Mouse (Mus musculus) cerebellum, adult (tissue): Measurements from ENCODE around the gene Rnf215.
"Not testable (repeated sequence)": the region's sequence is repeated elsewhere in the genome, so short reads cannot be mapped to it uniquely, and the experiment has no call there.

Experiments used
- ATAC-seq: cut with Nextera tagmentation; 2 replicates; pipeline ENCODE4 v1.9.2; 2017; ENCODE audit warnings: mild to moderate bottlenecking, moderate library complexity, mixed read lengths; ENCODE audit not compliant: insufficient number of reproducible peaks, low FRiP score, low TSS enrichment

Rnf215 gene

DNA sequence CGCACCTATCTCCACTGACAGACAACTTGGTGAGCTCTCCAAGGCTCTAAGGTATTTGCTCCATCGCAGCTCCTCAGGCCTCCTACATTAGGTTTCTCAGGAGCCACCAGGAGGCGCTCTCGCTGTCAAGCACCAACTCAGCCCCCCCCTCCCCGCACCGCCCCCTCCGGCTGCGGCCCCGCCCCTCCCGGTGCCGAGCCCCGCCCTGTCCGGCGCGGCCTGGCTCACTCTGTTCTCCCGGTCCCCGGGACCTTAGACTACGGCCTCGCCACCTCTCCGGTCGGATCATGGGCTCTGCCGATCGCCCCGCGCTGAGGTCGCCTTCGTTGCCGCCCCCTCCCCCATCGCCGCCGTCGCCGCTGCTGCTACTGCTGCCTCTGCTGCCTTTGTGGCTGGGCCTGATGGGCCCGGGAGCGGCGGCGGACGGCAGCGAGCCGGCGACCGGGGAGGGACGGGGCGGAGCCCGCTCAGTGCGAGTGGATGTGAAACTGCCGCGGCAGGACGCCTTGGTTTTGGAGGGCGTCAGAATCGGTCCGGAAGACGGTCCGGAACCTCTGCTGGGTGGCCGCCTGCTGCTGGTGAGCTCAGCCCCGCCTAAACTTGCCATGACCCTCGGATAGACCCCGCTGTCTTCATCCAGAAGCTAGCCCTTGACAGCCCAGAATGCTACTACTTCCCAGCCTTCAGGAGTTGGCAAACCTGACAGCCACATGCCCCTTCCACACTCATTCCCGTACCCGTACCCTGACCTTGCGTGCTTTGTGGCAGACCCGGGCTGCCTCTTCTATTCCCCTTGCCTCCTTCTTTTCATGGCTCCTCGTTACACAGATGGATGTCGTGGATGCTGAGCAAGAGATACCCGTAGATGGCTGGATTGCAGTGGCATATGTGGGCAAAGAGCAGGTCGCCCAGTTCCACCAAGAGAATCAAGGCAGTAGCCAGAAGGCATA, at the start of gene Rnf215:
Gene Rnf215 (plus strand): TSS at position 217 of the 950 bp plus-strand sequence.
- peak; percentile 74; the same call in 1 of the 2 replicates for ATAC-seq

- ATAC-seq, result no peak
Measured at GRCm38 (mm10) chr11:4086246-4086645, 48.8 kb upstream of the Rnf215 start.

DNA sequence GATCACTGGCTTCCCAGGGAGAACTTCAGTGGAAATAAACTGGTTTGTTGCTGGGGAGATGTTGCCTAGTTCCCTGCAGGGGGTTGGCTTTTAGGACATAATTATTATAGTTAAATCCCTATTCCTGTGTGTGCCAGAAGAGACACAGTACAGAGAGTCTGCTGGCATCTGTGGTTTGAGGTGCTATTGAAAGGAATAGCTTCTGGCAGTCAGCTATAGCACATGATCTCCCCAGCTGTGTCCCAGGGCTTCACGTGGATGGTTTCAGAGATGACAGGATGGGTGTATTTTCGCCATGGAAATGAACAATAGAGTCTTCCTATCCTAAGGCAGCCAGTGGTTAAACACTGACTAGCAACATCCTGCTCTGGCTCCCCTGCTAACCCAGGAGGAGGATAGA, 47.7 kb upstream of the Rnf215 start:
- ATAC-seq, result no peak

- ATAC-seq, result no peak
Measured at GRCm38 (mm10) chr11:4093459-4094377, 41.3 kb upstream of the Rnf215 start.

- no peak for ATAC-seq
Measured at GRCm38 (mm10) chr11:4094378-4095170, 40.4 kb upstream of the Rnf215 start.

DNA sequence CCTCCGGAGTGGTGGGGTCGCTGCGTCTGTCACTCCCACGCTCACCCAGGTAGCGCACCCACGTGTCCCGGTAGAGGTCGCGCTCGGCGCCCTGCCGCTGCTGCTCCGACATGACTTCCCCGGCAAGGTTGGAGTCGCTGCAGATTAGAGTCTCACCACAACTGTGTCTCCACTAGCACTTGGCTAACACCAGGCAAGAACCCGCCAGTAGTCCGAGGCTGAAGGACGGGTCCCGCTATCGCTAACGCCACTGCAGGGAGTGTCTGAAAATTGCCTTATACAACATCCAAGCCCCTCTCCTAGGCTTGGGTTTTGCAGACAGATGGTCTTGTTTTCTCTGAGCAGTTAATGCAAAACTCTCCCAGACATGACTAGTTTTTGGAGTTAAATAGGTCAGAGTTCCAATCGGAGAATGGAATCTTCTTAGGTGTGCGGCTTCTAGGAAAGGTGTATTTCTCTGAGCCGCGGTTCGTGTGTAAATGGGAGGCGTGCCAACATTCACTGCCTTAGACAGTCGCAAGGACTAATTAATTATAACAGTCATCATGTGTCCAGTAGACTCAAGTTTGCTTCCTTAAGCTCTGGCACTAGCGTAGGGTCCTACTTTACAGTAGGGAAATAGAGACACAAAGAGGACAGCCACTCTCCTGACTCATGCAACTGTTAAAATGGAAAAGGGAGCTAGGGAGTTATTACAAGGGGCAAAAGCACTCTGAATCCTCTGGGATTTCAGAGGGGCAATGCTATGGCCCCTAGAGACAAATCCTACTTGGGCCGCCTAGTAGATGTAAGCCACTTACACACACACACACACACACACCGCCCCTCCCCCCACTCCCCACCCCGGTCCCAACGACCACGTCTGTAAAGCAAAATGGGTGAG, 39.6 kb upstream of the Rnf215 start, which contains the start of gene Mtfp1:
Gene Mtfp1 (minus strand): TSS at position 275 of the 883 bp plus-strand sequence.
- no peak for ATAC-seq

DNA sequence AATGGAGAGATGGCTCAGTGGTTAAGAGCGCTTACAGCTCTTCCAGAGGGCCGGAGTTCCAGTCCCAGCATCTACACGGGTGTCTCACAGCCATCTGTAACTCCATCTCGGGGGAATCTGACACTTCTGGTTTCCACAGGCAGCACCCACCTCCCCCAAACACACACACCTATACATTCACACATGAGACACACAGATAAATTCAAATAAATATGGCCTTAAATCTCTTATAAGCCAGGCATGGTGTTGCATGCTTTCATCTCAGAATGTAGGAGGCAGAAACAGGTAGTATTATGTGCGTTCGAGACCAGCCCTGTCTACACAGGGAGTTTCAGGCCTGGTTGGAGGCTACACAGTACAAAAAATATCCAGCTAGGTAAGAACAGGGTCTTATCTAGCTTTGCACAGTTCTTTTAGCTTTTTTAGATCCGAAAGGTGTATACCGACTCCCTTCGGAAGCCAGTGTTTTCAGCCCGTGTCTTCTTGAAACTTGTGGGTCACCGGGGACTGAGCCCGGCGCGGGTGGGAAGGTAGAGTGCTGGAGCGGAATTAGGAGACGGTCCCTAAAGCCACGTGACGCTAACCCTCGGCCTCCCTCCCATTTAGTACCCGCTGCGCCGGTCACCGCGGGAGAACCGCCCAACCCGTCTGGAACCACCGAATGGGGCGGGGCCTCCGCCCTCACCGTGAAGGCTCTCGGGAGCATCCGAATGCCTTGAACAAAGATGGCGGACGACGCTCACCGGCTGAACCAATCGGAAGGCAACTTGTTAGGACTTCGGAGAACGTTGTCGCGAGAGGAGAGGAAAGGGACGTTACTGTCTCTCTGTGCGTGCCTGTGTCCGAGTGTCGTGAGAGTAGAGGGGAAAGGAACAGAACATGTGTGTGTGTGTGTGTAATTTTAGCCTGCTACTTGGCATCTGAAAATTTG, 38.7 kb upstream of the Rnf215 start:
- peak; percentile 96 for ATAC-seq

- ATAC-seq, result no peak; the same call in 1 of the 2 replicates
Measured at GRCm38 (mm10) chr11:4097091-4097621, 37.8 kb upstream of the Rnf215 start.

DNA sequence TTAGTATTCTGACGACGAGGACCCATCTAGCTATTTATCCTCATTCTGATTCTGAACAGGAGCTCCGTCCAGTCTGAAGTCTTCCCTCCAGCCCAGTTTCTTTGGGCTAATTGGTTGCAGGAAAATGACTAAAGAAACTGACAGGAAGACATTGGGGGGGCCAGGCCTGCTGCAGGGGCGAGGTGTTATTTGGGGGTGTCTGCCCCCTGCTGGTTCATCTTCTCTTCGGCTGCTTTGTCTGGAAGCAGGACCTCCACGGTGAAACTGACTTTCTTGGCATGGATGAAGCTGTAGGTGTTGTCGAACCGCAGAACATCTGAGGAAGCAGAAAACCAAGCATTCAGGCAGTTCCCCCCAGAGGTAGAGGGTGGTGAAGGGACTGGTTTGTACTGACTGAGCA, 36.9 kb upstream of the Rnf215 start:
- ATAC-seq, result no peak

- ATAC-seq, result no peak
Measured at GRCm38 (mm10) chr11:4098816-4099215, 36.2 kb upstream of the Rnf215 start.

DNA sequence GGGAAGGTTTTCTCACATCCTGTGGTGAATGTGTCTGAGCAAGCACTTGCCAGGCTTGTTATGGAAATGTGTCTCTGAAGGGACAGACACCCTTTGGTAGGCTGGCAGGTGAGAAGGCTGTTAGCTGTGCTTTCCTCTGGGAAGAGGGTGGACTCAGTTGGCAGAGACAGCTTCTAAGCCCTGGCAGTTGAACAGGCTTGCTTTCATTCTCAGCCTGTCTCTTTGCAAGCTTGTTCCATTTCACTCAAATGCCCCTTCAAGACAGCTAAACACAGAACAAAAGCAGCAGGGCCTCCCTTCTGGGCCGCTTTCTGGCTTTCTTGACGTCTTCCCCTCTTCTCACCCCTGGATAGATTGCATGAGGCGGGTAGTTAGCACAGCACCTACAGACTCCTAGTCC, 35.6 kb upstream of the Rnf215 start:
- ATAC-seq, result no peak

- no peak for ATAC-seq
Measured at GRCm38 (mm10) chr11:4101851-4102250, 33.2 kb upstream of the Rnf215 start.

DNA sequence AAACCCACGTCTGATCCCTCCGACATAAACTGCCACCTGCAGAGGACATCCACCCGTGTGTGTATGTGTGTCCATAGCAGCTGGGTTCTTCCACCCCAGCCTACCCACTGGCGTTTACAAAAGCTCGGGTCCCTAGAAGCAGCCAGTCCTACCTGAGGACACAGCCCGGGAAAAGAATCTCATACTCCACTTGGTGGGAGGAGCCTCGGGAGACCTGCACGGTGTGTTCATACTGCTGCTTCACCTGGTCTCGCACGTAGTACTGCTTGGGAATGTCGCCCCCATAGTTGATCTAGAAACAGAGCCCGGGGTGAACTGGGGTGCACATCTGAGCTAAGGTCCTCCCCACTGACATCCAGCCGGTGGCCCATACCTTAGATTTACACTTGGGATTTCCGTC, 31.5 kb upstream of the Rnf215 start:
- ATAC-seq, result no peak

GRCm38 (mm10) chr11:4104989-4105388, 30.0 kb upstream of the Rnf215 start:
- no peak for ATAC-seq

DNA sequence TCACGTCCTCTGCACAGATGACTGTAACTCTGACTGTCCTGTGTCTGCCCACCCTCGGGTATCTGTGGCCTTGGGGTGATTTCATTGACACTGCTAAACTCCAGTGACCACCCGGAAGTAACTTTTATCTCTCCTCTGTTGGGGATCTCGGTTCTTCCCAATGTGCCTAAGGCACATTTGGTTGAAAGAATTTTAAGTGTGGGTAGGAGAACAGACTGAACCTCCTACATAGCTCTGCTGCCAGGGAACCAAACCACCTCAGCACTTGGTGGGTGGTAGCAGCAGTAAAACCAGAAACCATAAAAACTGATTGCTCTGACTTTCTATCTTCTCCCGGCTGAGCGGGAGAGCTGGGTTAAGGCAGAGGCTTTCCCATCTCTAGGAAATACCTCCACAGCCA, 29.6 kb upstream of the Rnf215 start:
- no peak for ATAC-seq

DNA sequence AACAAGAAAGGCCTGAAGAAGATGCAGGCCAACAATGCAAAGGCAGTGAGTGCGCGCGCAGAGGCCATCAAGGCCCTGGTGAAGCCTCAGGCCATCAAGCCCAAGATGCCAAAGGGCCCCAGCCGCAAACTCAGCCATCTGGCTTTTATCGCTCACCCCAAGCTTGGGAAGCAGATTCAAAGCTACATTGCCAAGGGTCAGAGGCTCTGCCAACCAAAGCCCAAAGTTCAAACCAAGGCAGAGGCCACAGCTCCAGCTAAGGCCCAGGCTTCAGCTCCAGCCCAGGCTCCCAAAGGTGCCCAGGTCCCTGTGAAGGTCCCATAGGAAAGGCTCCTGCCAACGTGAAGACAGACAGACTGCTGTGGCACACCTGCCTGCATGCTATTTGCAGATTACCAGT, 27.1 kb upstream of the Rnf215 start:
- ATAC-seq, result not testable (repeated sequence)

GRCm38 (mm10) chr11:4108691-4109090, 26.3 kb upstream of the Rnf215 start:
- ATAC-seq, result no peak

DNA sequence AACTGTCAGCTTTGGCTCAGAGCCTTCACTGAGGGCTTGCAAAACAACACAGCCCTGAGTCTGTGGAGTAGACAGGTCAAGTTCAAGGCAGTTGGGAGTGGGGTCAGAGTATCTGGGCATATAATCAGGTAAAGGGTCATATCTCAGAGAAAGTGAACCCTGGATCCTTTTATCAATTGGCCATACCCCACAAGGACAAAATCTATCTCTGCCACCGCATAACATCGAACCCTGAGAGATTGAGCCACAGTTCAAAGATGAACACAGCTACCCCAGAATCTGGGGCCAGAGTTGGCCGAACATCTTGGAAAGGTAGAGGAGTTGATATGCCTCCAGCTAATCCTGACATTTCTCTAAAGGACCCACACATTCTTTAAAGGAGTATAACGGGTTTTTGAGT, 23.0 kb upstream of the Rnf215 start:
- ATAC-seq, result no peak
